Mouse (Mus musculus): Measurements from ENCODE around the gene Rgl2. TPM values are rescaled to one million over a fixed set of nuclear protein-coding genes. Genes with fewer than 3 reads are reported as not detected.

Rgl2 gene
- total and polyA plus RNA-seq, 2 experiments from 2014 or later, result 38.2 to 83.0 TPM

GRCm38 (mm10) chr17:33968489-33968888, 39.1 kb downstream of the Rgl2 start:
- 4% methylated on average over 9 of the region's 9 CpGs for WGBS
- Histone ChIP-seq H3K27ac (ENCODE audit: low read depth, low read length) (no peak overlapping the region), H3K36me3 (ENCODE audit: insufficient read depth, low read length) (peaks cover 17% of the 10 kb centered on the region; the same call in 1 of the 2 replicates), H3K9ac (replicated peaks; ENCODE audit: low read length, poor library complexity, severe bottlenecking) (no peak overlapping the region), H3K4me2 (ENCODE audit: low read depth, low read length, poor library complexity, severe bottlenecking) (peak overlapping the region; percentile 18; the same call in 1 of the 2 replicates), H3K27me3 (ENCODE audit: insufficient read depth, low read length) (peaks cover 6% of the 10 kb centered on the region), H3K4me1 (ENCODE audit: insufficient read depth, low read length) (no peaks in the 10 kb centered on the region), H3K9me3 (ENCODE audit: low read length) (0 out of 2 replicates have a peak, but pooled peaks cover 2% of the 10 kb centered on the region), H3K4me3 (ENCODE audit: low read depth, low read length) (no peak overlapping the region)
- DNase-seq (ENCODE audit: low spot score) (peak; percentile 87), ATAC-seq (ENCODE audit: low FRiP score) (peak; percentile 78)
- peak; percentile 93 for TF ChIP-seq CTCF (IDR thresholded peaks at IDR 0.05)

- H3K9me3 ChIP-seq (ENCODE audit: low read length), result 0 out of 2 replicates have a peak, but pooled peaks cover 2% of the 10 kb centered on the region
- peak; percentile 66 for DNase-seq (ENCODE audit: low spot score)
- H3K4me1 ChIP-seq (ENCODE audit: insufficient read depth, low read length), result no peaks in the 10 kb centered on the region
- ATAC-seq (ENCODE audit: low FRiP score), result peak; percentile 69
- TF ChIP-seq CTCF (IDR thresholded peaks at IDR 0.05), result peak; percentile 73
- H3K27me3 ChIP-seq (ENCODE audit: insufficient read depth, low read length), result peaks cover 11% of the 10 kb centered on the region
- peaks cover 16% of the 10 kb centered on the region; the same call in 1 of the 2 replicates for H3K36me3 ChIP-seq (ENCODE audit: insufficient read depth, low read length)
- 34% methylated on average over 5 of the region's 5 CpGs for WGBS
- no peak overlapping the region for H3K27ac ChIP-seq (ENCODE audit: low read depth, low read length)
- H3K4me3 ChIP-seq (ENCODE audit: low read depth, low read length), result no peak overlapping the region
- H3K9ac ChIP-seq (replicated peaks; ENCODE audit: low read length, poor library complexity, severe bottlenecking), result no peak overlapping the region
- H3K4me2 ChIP-seq (ENCODE audit: low read depth, low read length, poor library complexity, severe bottlenecking), result peak overlapping the region; percentile 18; the same call in 1 of the 2 replicates
Observed at GRCm38 (mm10) chr17:33968927-33969326, 39.6 kb downstream of the Rgl2 start.

- DNase-seq (ENCODE audit: low spot score) (no peak), ATAC-seq (ENCODE audit: low FRiP score) (no peak)
- no peak overlapping the region for H3K4me2 ChIP-seq (ENCODE audit: low read depth, low read length, poor library complexity, severe bottlenecking)
- H3K9ac ChIP-seq (replicated peaks; ENCODE audit: low read length, poor library complexity, severe bottlenecking), result no peak overlapping the region
- peaks cover 16% of the 10 kb centered on the region; the same call in 1 of the 2 replicates for H3K36me3 ChIP-seq (ENCODE audit: insufficient read depth, low read length)
- no peaks in the 10 kb centered on the region for H3K4me1 ChIP-seq (ENCODE audit: insufficient read depth, low read length)
- TF ChIP-seq CTCF (IDR thresholded peaks at IDR 0.05), result peak; percentile 45
- peaks cover 14% of the 10 kb centered on the region for H3K27me3 ChIP-seq (ENCODE audit: insufficient read depth, low read length)
- WGBS, result 78% methylated on average over 4 of the region's 4 CpGs
- H3K27ac ChIP-seq (ENCODE audit: low read depth, low read length), result no peak overlapping the region
- H3K4me3 ChIP-seq (ENCODE audit: low read depth, low read length), result no peak overlapping the region
- 0 out of 2 replicates have a peak, but pooled peaks cover 2% of the 10 kb centered on the region for H3K9me3 ChIP-seq (ENCODE audit: low read length)
Observed at GRCm38 (mm10) chr17:33969394-33969793, 40.1 kb downstream of the Rgl2 start.

- Histone ChIP-seq H3K4me1 (ENCODE audit: insufficient read depth, low read length) (no peaks in the 10 kb centered on the region), H3K9ac (replicated peaks; ENCODE audit: low read length, poor library complexity, severe bottlenecking) (no peak overlapping the region), H3K4me2 (ENCODE audit: low read depth, low read length, poor library complexity, severe bottlenecking) (no peak overlapping the region), H3K36me3 (ENCODE audit: insufficient read depth, low read length) (no peaks in the 10 kb centered on the region), H3K4me3 (ENCODE audit: low read depth, low read length) (no peak overlapping the region), H3K27me3 (ENCODE audit: insufficient read depth, low read length) (peaks cover 27% of the 10 kb centered on the region), H3K27ac (ENCODE audit: low read depth, low read length) (no peak overlapping the region), H3K9me3 (ENCODE audit: low read length) (0 out of 2 replicates have a peak, but pooled peaks cover 2% of the 10 kb centered on the region)
- DNase-seq (ENCODE audit: low spot score) (no peak), ATAC-seq (ENCODE audit: low FRiP score) (no peak)
- WGBS, result 13% methylated on average over 1 of the region's 1 CpGs
- no peak for TF ChIP-seq CTCF (IDR thresholded peaks at IDR 0.05)
Observed at GRCm38 (mm10) chr17:33972691-33973090, 43.3 kb downstream of the Rgl2 start.

DNA sequence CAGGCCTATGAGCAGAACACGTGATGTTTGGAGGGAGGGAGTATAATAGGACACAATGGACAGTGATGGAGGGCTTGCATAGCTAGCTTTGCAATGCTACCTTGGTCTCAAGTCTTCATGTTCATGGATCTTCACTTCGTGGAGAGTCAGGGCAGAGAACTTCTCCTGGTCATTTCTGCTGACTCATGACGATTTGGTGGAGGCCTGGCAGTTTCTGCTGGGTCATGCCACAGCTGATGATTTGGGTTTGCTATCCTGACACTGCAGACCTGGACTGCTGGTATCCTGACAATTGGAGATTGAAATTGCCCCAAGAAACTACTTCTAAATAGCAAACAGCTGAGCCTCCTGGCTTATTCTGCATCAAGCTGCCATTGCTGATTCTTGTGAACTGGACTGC, 44.2 kb downstream of the Rgl2 start:
- ATAC-seq (ENCODE audit: low FRiP score) (no peak), DNase-seq (ENCODE audit: low spot score) (no peak)
- Histone ChIP-seq H3K4me3 (ENCODE audit: low read depth, low read length) (no peak overlapping the region), H3K27me3 (ENCODE audit: insufficient read depth, low read length) (peaks cover 35% of the 10 kb centered on the region), H3K9ac (replicated peaks; ENCODE audit: low read length, poor library complexity, severe bottlenecking) (no peak overlapping the region), H3K27ac (ENCODE audit: low read depth, low read length) (no peak overlapping the region), H3K36me3 (ENCODE audit: insufficient read depth, low read length) (no peaks in the 10 kb centered on the region), H3K9me3 (ENCODE audit: low read length) (0 out of 2 replicates have a peak, but pooled peaks cover 2% of the 10 kb centered on the region), H3K4me1 (ENCODE audit: insufficient read depth, low read length) (no peaks in the 10 kb centered on the region), H3K4me2 (ENCODE audit: low read depth, low read length, poor library complexity, severe bottlenecking) (no peak overlapping the region)
- no peak for TF ChIP-seq CTCF (IDR thresholded peaks at IDR 0.05)
- 61% methylated on average over 3 of the region's 3 CpGs for WGBS

- peak overlapping the region; percentile 36 for H3K4me3 ChIP-seq (ENCODE audit: low read depth, low read length)
- H3K36me3 ChIP-seq (ENCODE audit: insufficient read depth, low read length), result no peaks in the 10 kb centered on the region
- peaks cover 38% of the 10 kb centered on the region for H3K27me3 ChIP-seq (ENCODE audit: insufficient read depth, low read length)
- TF ChIP-seq CTCF (IDR thresholded peaks at IDR 0.05), result no peak
- no peak for DNase-seq (ENCODE audit: low spot score)
- no peaks in the 10 kb centered on the region for H3K9me3 ChIP-seq (ENCODE audit: low read length)
- H3K9ac ChIP-seq (replicated peaks; ENCODE audit: low read length, poor library complexity, severe bottlenecking), result peak overlapping the region; percentile 6; the same call in 1 of the 2 replicates
- under 1% methylated on average over 57 of the region's 57 CpGs for WGBS
- H3K4me1 ChIP-seq (ENCODE audit: insufficient read depth, low read length), result no peaks in the 10 kb centered on the region
- ATAC-seq (ENCODE audit: low FRiP score), result no peak
- H3K4me2 ChIP-seq (ENCODE audit: low read depth, low read length, poor library complexity, severe bottlenecking), result peak overlapping the region; percentile 45
- H3K27ac ChIP-seq (ENCODE audit: low read depth, low read length), result no peak overlapping the region
Observed at GRCm38 (mm10) chr17:33977861-33978557, 48.7 kb downstream of the Rgl2 start.

Data from midbrain, postnatal 0 days (tissue).